Mouse (Mus musculus) CH12.LX (cell line): ENCODE data around the gene Myl4. TPM values are rescaled to one million over a fixed set of nuclear protein-coding genes. Genes with fewer than 3 reads are reported as not detected.

Source experiments
- DNase-seq: peaks from one replicate; pipeline ENCODE4 v3.0.0-alpha.2; 2013; ENCODE audit errors: extremely low read depth
- H3K27ac ChIP-seq: 2 replicates; pipeline ENCODE4 v1.5.1; 2012; ENCODE audit warnings: low read depth, mild to moderate bottlenecking, control low read depth, moderate library complexity; ENCODE audit not compliant: insufficient read depth
- H3K27me3 ChIP-seq: replicated peaks from 2 replicates; pipeline ENCODE3; 2012; ENCODE audit warnings: inconsistent platforms
- H3K36me3 ChIP-seq, 2 experiments: replicated peaks in 1 of 2; 2 replicates each; pipeline versions ENCODE3 to v1.6.1; 2012; ENCODE audit warnings: inconsistent platforms in 1 of 2, low read length in 1 of 2, mild to moderate bottlenecking in 1 of 2, mixed read lengths in 1 of 2, moderate library complexity in 1 of 2; ENCODE audit not compliant: control insufficient read depth in 1 of 2, insufficient read depth in 1 of 2
- H3K4me1 ChIP-seq, 2 experiments: 2 replicates each; pipeline ENCODE4 v1.6.1; 2012; ENCODE audit warnings: inconsistent platforms in 1 of 2, moderate library complexity in 1 of 2; ENCODE audit not compliant: insufficient read depth in 2 of 2, control insufficient read depth in 1 of 2
- H3K4me2 ChIP-seq: 2 replicates; pipeline ENCODE4 v1.6.1; 2012; ENCODE audit warnings: low read depth, mild to moderate bottlenecking, control low read depth; ENCODE audit not compliant: poor library complexity, insufficient read depth, severe bottlenecking
- H3K4me3 ChIP-seq, 3 experiments: fragments of 150-350 bp in 1 of 3; sonication (generic) in 1 of 3; replicated peaks in 1 of 3; 2 replicates each; pipeline versions ENCODE3 to v1.5.1; 2011 to 2012; ENCODE audit warnings: low read depth in 2 of 3, low read length in 2 of 3, mild to moderate bottlenecking in 2 of 3, moderate library complexity in 2 of 3, control low read depth in 1 of 3, improper control_type of control experiment in 1 of 3, inconsistent platforms in 1 of 3, mixed read lengths in 1 of 3; ENCODE audit not compliant: poor library complexity in 1 of 3
- H3K79me2 ChIP-seq: replicated peaks from 2 replicates; pipeline ENCODE4 v1.6.1; 2012; ENCODE audit warnings: mild to moderate bottlenecking, moderate library complexity; ENCODE audit not compliant: control insufficient read depth, poor library complexity, insufficient read depth, severe bottlenecking; ENCODE audit errors: extremely low read depth
- H3K9ac ChIP-seq: 2 replicates; pipeline ENCODE4 v1.6.1; 2012; ENCODE audit warnings: low read depth, mild to moderate bottlenecking, control low read depth, moderate library complexity; ENCODE audit not compliant: insufficient read depth
- H3K9me3 ChIP-seq: replicated peaks from 2 replicates; pipeline ENCODE3; 2012; ENCODE audit warnings: low read length, inconsistent platforms, mixed read lengths
- CHD1 ChIP-seq: IDR thresholded peaks from 2 replicates; pipeline ENCODE4 v1.6.1; 2012; ENCODE audit warnings: low read depth, low read length, improper control_type of control experiment, inconsistent platforms
- CTCF ChIP-seq, 2 experiments: IDR thresholded peaks in 1 of 2; conservative IDR thresholded peaks in 1 of 2; 2 replicates each; pipeline ENCODE4 v1.5.1; 2011 to 2012; ENCODE audit warnings: low read depth in 2 of 2, low read length in 2 of 2, improper control_type of control experiment in 1 of 2, inconsistent platforms in 1 of 2, mild to moderate bottlenecking in 1 of 2, moderate library complexity in 1 of 2
- ELF1 ChIP-seq: IDR thresholded peaks from 2 replicates; pipeline ENCODE4 v1.6.1; 2014; ENCODE audit warnings: low read depth, mild to moderate bottlenecking, inconsistent platforms, low read length, improper control_type of control experiment
- EP300 ChIP-seq: IDR thresholded peaks from 2 replicates; pipeline ENCODE4 v1.6.1; 2011; ENCODE audit warnings: low read length, improper control_type of control experiment
- ETS1 ChIP-seq: conservative IDR thresholded peaks from 2 replicates; pipeline ENCODE4 v1.6.1; 2012; ENCODE audit warnings: low read depth, mild to moderate bottlenecking, inconsistent platforms, low read length, improper control_type of control experiment, moderate library complexity
- GABPA ChIP-seq: IDR thresholded peaks from 2 replicates; pipeline ENCODE4 v1.6.1; 2012; ENCODE audit warnings: low read depth, low read length, improper control_type of control experiment, inconsistent platforms; ENCODE audit not compliant: insufficient replicate concordance
- HCFC1 ChIP-seq: IDR thresholded peaks from 2 replicates; pipeline ENCODE4 v1.6.1; 2012; ENCODE audit warnings: low read depth, mild to moderate bottlenecking, inconsistent platforms, low read length, improper control_type of control experiment
- IRF4 ChIP-seq: IDR thresholded peaks from 2 replicates; pipeline ENCODE4 v1.6.1; 2014; ENCODE audit warnings: low read depth, mild to moderate bottlenecking, inconsistent platforms, low read length, improper control_type of control experiment
- JUN ChIP-seq: IDR thresholded peaks from 2 replicates; pipeline ENCODE4 v1.6.1; 2011; ENCODE audit warnings: low read depth, mild to moderate bottlenecking, low read length, improper control_type of control experiment, moderate library complexity; ENCODE audit not compliant: insufficient read depth
- JUND ChIP-seq: conservative IDR thresholded peaks from 2 replicates; pipeline ENCODE4 v1.6.1; 2011; ENCODE audit warnings: low read depth, low read length, improper control_type of control experiment
- KAT2A ChIP-seq: IDR thresholded peaks from 2 replicates; pipeline ENCODE4 v1.6.1; 2012; ENCODE audit warnings: low read length, improper control_type of control experiment, inconsistent platforms; ENCODE audit not compliant: insufficient replicate concordance
- MAFK ChIP-seq: IDR thresholded peaks from 2 replicates; pipeline ENCODE4 v1.6.1; 2011; ENCODE audit warnings: low read length, improper control_type of control experiment; ENCODE audit not compliant: insufficient replicate concordance
- MAX ChIP-seq: IDR thresholded peaks from 2 replicates; pipeline ENCODE4 v1.6.1; 2011; ENCODE audit warnings: low read length, improper control_type of control experiment
- MAZ ChIP-seq: IDR thresholded peaks from 2 replicates; pipeline ENCODE4 v1.6.1; 2012; ENCODE audit warnings: low read depth, mild to moderate bottlenecking, inconsistent platforms, low read length, improper control_type of control experiment, moderate library complexity
- MEF2A ChIP-seq: IDR thresholded peaks from 2 replicates; pipeline ENCODE4 v1.6.1; 2014; ENCODE audit warnings: low read depth, mild to moderate bottlenecking, inconsistent platforms, low read length, improper control_type of control experiment, borderline replicate concordance
- MXI1 ChIP-seq: IDR thresholded peaks from 2 replicates; pipeline ENCODE4 v1.6.1; 2011; ENCODE audit warnings: mild to moderate bottlenecking, low read depth, low read length, improper control_type of control experiment
- POLR2AphosphoS2 ChIP-seq: IDR thresholded peaks from 2 replicates; pipeline ENCODE4 v1.6.1; 2011; ENCODE audit warnings: low read depth, low read length, improper control_type of control experiment
- RAD21 ChIP-seq: IDR thresholded peaks from 2 replicates; pipeline ENCODE4 v1.6.1; 2011; ENCODE audit warnings: low read depth, mild to moderate bottlenecking, low read length, improper control_type of control experiment, moderate library complexity
- RCOR1 ChIP-seq: conservative IDR thresholded peaks from 2 replicates; pipeline ENCODE4 v1.6.1; 2012; ENCODE audit warnings: low read depth, mild to moderate bottlenecking, inconsistent platforms, low read length, improper control_type of control experiment
- SMC3 ChIP-seq: IDR thresholded peaks from 2 replicates; pipeline ENCODE4 v1.6.1; 2011; ENCODE audit warnings: low read depth, low read length, improper control_type of control experiment
- TBP ChIP-seq: conservative IDR thresholded peaks from 2 replicates; pipeline ENCODE4 v1.6.1; 2011; ENCODE audit warnings: low read depth, low read length, improper control_type of control experiment
- UBTF ChIP-seq: IDR thresholded peaks from 2 replicates; pipeline ENCODE4 v1.6.1; 2012; ENCODE audit warnings: low read depth, mild to moderate bottlenecking, inconsistent platforms, low read length, improper control_type of control experiment, moderate library complexity
- USF1 ChIP-seq: IDR thresholded peaks from 2 replicates; pipeline ENCODE4 v1.6.1; 2014; ENCODE audit warnings: low read depth, mild to moderate bottlenecking, inconsistent platforms, low read length, improper control_type of control experiment
- USF2 ChIP-seq: conservative IDR thresholded peaks from 2 replicates; pipeline ENCODE4 v1.6.1; 2011; ENCODE audit warnings: low read depth, low read length, improper control_type of control experiment
- ZC3H11A ChIP-seq: IDR thresholded peaks from 2 replicates; pipeline ENCODE4 v1.6.1; 2012; ENCODE audit warnings: low read depth, mild to moderate bottlenecking, inconsistent platforms, low read length, improper control_type of control experiment
- ZKSCAN1 ChIP-seq: IDR thresholded peaks from 2 replicates; pipeline ENCODE4 v1.6.1; 2012; ENCODE audit warnings: low read depth, inconsistent platforms, low read length, improper control_type of control experiment, borderline replicate concordance
- ZMIZ1 ChIP-seq: IDR thresholded peaks from 2 replicates; pipeline ENCODE4 v1.6.1; 2012; ENCODE audit warnings: low read depth, mild to moderate bottlenecking, inconsistent platforms, low read length, improper control_type of control experiment
- ZNF384 ChIP-seq: IDR thresholded peaks from 2 replicates; pipeline ENCODE4 v1.6.1; 2012; ENCODE audit warnings: low read depth, low read length, improper control_type of control experiment, inconsistent platforms
- dilution Hi-C: fragments of 300-500 bp; cut with MboI; formaldehyde crosslinking; loops from 2 replicates; pipeline ENCODE4 v1.14.3; 2020; ENCODE audit warnings: low sequenced_read_pairs; ENCODE audit not compliant: extremely low pct_unique_long_range_greater_than_20kb, extremely low pct_ligation_motif_present
- in situ Hi-C: fragments of 300-500 bp; cut with MboI; formaldehyde crosslinking; loops from 3 replicates; pipeline ENCODE4 v1.14.3; 2019; ENCODE audit warnings: low sequenced_read_pairs, low pct_ligation_motif_present, low pct_unique_long_range_greater_than_20kb, mixed read lengths
- polyA plus RNA-seq: library from polyadenylated mRNA; unstranded; fragments of >175 nt; gene quantifications from 2 replicates; pipeline ENCODE4 v1.2.1, GENCODE M21; 2012; ENCODE audit warnings: low read depth; ENCODE audit not compliant: insufficient read length
- total RNA-seq, 2 experiments: library from RNA; depleted of rRNA; stranded (reverse); fragments of 300-350 nt in 1 of 2; fragments of >200 nt in 1 of 2; gene quantifications; 2 replicates each; pipeline ENCODE4 v1.2.3; 2012 to 2014

Gene Myl4
- total and polyA plus RNA-seq, 3 experiments: 39.4 to 83.0 (median 55.9) TPM

GRCm38 (mm10) chr11:104512436-104512835 lies 38.0 kb upstream of the Myl4 start:
- no peak for DNase-seq
- H3K4me2 ChIP-seq: no peak overlapping the region
- in situ Hi-C loops: loop anchor here (10.0 kb wide), 1 partner anchor 72 kb away; no protein-coding TSS in a partner anchor
- H3K4me1 ChIP-seq: no peaks in the 10 kb centered on the region
- H3K27me3 ChIP-seq: no peaks in the 10 kb centered on the region
- dilution Hi-C loops: no loop called here
- no peaks in the 10 kb centered on the region for H3K9me3 ChIP-seq
- H3K27ac ChIP-seq: no peak overlapping the region
- TF ChIP-seq USF2 (no peak), POLR2AphosphoS2 (no peak), CTCF (conservative IDR thresholded peaks at IDR 0.05 in 1 of 2, IDR thresholded peaks at IDR 0.05 in 1 of 2; ENCODE audit: low read depth in 2 of 2, low read length in 2 of 2) (no peak), GABPA (no peak), UBTF (no peak), ZC3H11A (no peak), ZNF384 (no peak), EP300 (no peak), MAFK (no peak), TBP (no peak), MAZ (no peak), SMC3 (no peak), USF1 (no peak), CHD1 (no peak), ELF1 (no peak), JUN (no peak), MEF2A (no peak)
- H3K36me3 ChIP-seq: peaks cover 52 to 93% of the 10 kb centered on the region in 2 experiments
- no peaks in the 10 kb centered on the region; the same call in 1 of the 2 replicates for H3K79me2 ChIP-seq
- no peak overlapping the region for H3K9ac ChIP-seq
- H3K4me3 ChIP-seq: no peak overlapping the region

GRCm38 (mm10) chr11:104525935-104526334 lies 24.5 kb upstream of the Myl4 start:
- H3K36me3 ChIP-seq: peaks cover 51 to 99% of the 10 kb centered on the region in 2 experiments
- no peak for TF ChIP-seq USF2
- no peak for TF ChIP-seq MAX
- no peak for TF ChIP-seq RAD21
- TF ChIP-seq ETS1: no peak
- TF ChIP-seq ZKSCAN1: no peak
- TF ChIP-seq ZMIZ1: no peak
- no peak for TF ChIP-seq ZC3H11A
- no peak for TF ChIP-seq RCOR1
- no peak for TF ChIP-seq JUN
- no peak for TF ChIP-seq JUND
- no peak for TF ChIP-seq CHD1
- no peak for TF ChIP-seq MEF2A
- TF ChIP-seq MXI1: no peak
- TF ChIP-seq MAFK: no peak
- TF ChIP-seq UBTF: no peak
- no peak for TF ChIP-seq POLR2AphosphoS2
- no peak for TF ChIP-seq HCFC1
- no peak for TF ChIP-seq IRF4
- TF ChIP-seq KAT2A: no peak
- no peak for TF ChIP-seq TBP
- TF ChIP-seq, all 38 proteins: peak for 0

More at GRCm38 (mm10) chr11:104525935-104526334, 24.5 kb upstream of the Myl4 start:
- H3K4me3 ChIP-seq: no peak overlapping the region
- in situ Hi-C loops: no loop called here
- no peaks in the 10 kb centered on the region for H3K9me3 ChIP-seq
- no peak overlapping the region for H3K4me2 ChIP-seq
- H3K27ac ChIP-seq: no peak overlapping the region
- no peaks in the 10 kb centered on the region for H3K4me1 ChIP-seq
- no peaks in the 10 kb centered on the region for H3K27me3 ChIP-seq
- peaks cover 3% of the 10 kb centered on the region; the same call in 1 of the 2 replicates for H3K79me2 ChIP-seq
- H3K9ac ChIP-seq: no peak overlapping the region
- dilution Hi-C loops: no loop called here
- DNase-seq: no peak
